Mouse (Mus musculus): Measurements from ENCODE around the gene Ccdc146. TPM values are rescaled to one million over a fixed set of nuclear protein-coding genes. Genes with fewer than 3 reads are reported as not detected.

Ccdc146 gene
- polyA plus RNA-seq, 1 experiment from 2014 or later, result 0.45 TPM

DNA sequence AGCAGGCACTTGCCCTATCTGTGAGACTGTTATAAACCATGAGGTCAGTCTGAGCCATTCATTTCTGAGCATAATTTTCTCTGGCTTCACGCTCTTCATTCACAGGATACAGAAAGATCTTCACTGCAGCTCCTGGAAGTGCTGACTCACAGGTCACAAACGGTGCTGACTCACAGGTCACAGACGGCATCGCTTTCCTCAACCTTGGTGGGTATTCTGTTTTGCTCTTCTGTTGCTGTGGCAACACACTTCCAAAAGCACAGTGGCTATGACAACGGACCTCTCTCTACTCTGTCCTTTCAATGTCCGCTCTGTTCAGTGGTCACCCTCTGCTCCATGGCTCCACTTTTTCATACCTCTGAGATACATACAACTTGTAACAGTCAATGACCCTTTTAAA is 177.7 kb downstream of the Ccdc146 start:
- H3K36me3 ChIP-seq (replicated peaks; ENCODE audit: control insufficient read depth, insufficient read depth, low read depth, low read length), result no peaks in the 10 kb centered on the region
- no peaks in the 10 kb centered on the region for H3K9me3 ChIP-seq (replicated peaks; ENCODE audit: control insufficient read depth, low read length)
- no peak overlapping the region for H3K4me2 ChIP-seq (ENCODE audit: low read depth, low read length)
- ATAC-seq (replicated peaks; ENCODE audit: insufficient number of reproducible peaks, low FRiP score, low TSS enrichment, low read depth) (no peak), DNase-seq (ENCODE audit: low spot score) (no peak)
- H3K27ac ChIP-seq (replicated peaks; ENCODE audit: low read depth, low read length), result no peak overlapping the region
- no peak overlapping the region for H3K4me3 ChIP-seq (ENCODE audit: low read depth, low read length)
- H3K27me3 ChIP-seq (ENCODE audit: control insufficient read depth, insufficient read depth, low read length), result no peaks in the 10 kb centered on the region
- H3K9ac ChIP-seq (replicated peaks; ENCODE audit: low read length), result no peak overlapping the region
- WGBS, result 85% methylated on average over 6 of the region's 6 CpGs
- H3K4me1 ChIP-seq (ENCODE audit: control insufficient read depth, insufficient read depth, low read length), result no peaks in the 10 kb centered on the region

DNA sequence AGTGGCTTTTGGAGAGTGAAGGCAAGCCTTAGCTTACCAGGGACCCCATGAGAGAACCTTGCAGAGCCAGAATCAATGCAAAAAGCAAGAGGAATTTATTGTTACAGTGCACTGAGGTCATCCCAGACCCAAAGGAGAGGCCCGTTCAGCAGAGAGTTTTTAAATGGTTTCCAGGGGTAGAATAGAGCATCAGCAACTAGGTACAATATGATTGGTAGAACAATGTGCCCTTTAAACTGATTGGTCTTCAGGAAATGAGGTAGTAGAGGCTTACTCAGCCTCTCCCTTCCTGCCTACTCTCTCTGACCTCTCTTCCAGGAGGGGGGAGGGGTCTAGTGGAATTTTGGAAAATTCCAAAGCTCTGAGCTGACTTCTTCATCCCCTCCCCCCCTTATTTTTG is 179.2 kb downstream of the Ccdc146 start:
- Histone ChIP-seq H3K4me2 (ENCODE audit: low read depth, low read length) (no peak overlapping the region), H3K36me3 (replicated peaks; ENCODE audit: control insufficient read depth, insufficient read depth, low read depth, low read length) (no peaks in the 10 kb centered on the region), H3K4me3 (ENCODE audit: low read depth, low read length) (no peak overlapping the region), H3K9me3 (replicated peaks; ENCODE audit: control insufficient read depth, low read length) (no peaks in the 10 kb centered on the region), H3K9ac (replicated peaks; ENCODE audit: low read length) (no peak overlapping the region), H3K4me1 (ENCODE audit: control insufficient read depth, insufficient read depth, low read length) (no peaks in the 10 kb centered on the region), H3K27me3 (ENCODE audit: control insufficient read depth, insufficient read depth, low read length) (no peaks in the 10 kb centered on the region), H3K27ac (replicated peaks; ENCODE audit: low read depth, low read length) (no peak overlapping the region)
- no peak for DNase-seq (ENCODE audit: low spot score)
- 68% methylated on average over 1 of the region's 1 CpGs for WGBS
- ATAC-seq (replicated peaks; ENCODE audit: insufficient number of reproducible peaks, low FRiP score, low TSS enrichment, low read depth), result no peak

DNA sequence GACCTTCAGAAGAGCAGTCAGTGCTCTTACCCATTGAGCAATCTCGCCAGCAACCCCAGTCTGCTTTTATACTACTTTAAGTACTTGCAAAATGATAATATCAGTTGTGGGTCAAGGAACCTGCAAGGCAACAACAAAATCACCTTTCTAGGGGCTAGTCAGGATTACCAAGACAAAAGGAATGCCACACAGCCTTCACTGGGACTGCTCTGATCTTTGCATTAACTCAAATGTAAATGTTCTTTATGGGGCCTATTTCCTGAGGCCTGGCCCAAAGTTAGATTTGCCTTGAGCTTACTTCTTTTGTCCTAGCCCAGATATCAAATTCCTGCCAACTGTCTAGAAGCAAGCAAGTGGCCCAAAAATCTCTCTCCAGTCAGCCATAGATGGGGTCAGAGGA is 179.9 kb downstream of the Ccdc146 start:
- 97% methylated on average over 1 of the region's 1 CpGs for WGBS
- H3K4me1 ChIP-seq (ENCODE audit: control insufficient read depth, insufficient read depth, low read length), result no peaks in the 10 kb centered on the region
- ATAC-seq (replicated peaks; ENCODE audit: insufficient number of reproducible peaks, low FRiP score, low TSS enrichment, low read depth), result no peak
- no peak overlapping the region for H3K9ac ChIP-seq (replicated peaks; ENCODE audit: low read length)
- H3K4me3 ChIP-seq (ENCODE audit: low read depth, low read length), result no peak overlapping the region
- no peaks in the 10 kb centered on the region for H3K27me3 ChIP-seq (ENCODE audit: control insufficient read depth, insufficient read depth, low read length)
- no peak for DNase-seq (ENCODE audit: low spot score)
- no peak overlapping the region for H3K27ac ChIP-seq (replicated peaks; ENCODE audit: low read depth, low read length)
- H3K9me3 ChIP-seq (replicated peaks; ENCODE audit: control insufficient read depth, low read length), result no peaks in the 10 kb centered on the region
- no peak overlapping the region for H3K4me2 ChIP-seq (ENCODE audit: low read depth, low read length)
- no peaks in the 10 kb centered on the region for H3K36me3 ChIP-seq (replicated peaks; ENCODE audit: control insufficient read depth, insufficient read depth, low read depth, low read length)

Other genes starting within 250 kb of the Ccdc146 start
- 1.7 and 1.8 TPM in 2 replicates for gene Gsap, start 238.4 kb downstream of the Ccdc146 start, polyA plus RNA-seq (2014; fragmentation: Nextera tagmentation; extraction: Ambion mirVana)
- 0.98 and 1.3 TPM in 2 replicates for gene Fgl2, start 52.0 kb downstream of the Ccdc146 start, polyA plus RNA-seq (2014; fragmentation: Nextera tagmentation; extraction: Ambion mirVana)
- gene Fam185a, start 281 bp upstream of the Ccdc146 start, polyA plus RNA-seq (2014; fragmentation: Nextera tagmentation; extraction: Ambion mirVana), result 5.9 and 6.9 TPM in 2 replicates
- 40.2 and 42.8 TPM in 2 replicates for gene Lrrc17, start 118.9 kb upstream of the Ccdc146 start, polyA plus RNA-seq (2014; fragmentation: Nextera tagmentation; extraction: Ambion mirVana)
- gene Fbxl13, start 221.0 kb upstream of the Ccdc146 start, polyA plus RNA-seq (2014; fragmentation: Nextera tagmentation; extraction: Ambion mirVana), result 0.11 TPM in 2 replicates
- 83.6 and 92.8 TPM in 2 replicates for gene Armc10, start 221.1 kb upstream of the Ccdc146 start, polyA plus RNA-seq (2014; fragmentation: Nextera tagmentation; extraction: Ambion mirVana)